Mouse (Mus musculus): ENCODE measurements around the gene Usp34. TPM values are rescaled to one million over a fixed set of nuclear protein-coding genes. Genes with fewer than 3 reads are reported as not detected.

Gene Usp34
- polyA plus RNA-seq, 1 experiment from 2014 or later, result 12.8 TPM

GRCm38 (mm10) chr11:23389649-23390048 is 83.0 kb downstream of the Usp34 start:
- TF ChIP-seq CTCF (IDR thresholded peaks at IDR 0.05; ENCODE audit: low read depth) (no peak), EP300 (optimal IDR thresholded peaks at IDR 0.05) (no peak)
- no peak for DNase-seq (ENCODE audit: low spot score)
- no peak overlapping the region for H3K27ac ChIP-seq (replicated peaks)
- H3K27me3 ChIP-seq (ENCODE audit: control insufficient read depth, insufficient read depth, low read length), result no peaks in the 10 kb centered on the region
- no peaks in the 10 kb centered on the region for H3K4me1 ChIP-seq (replicated peaks; ENCODE audit: control insufficient read depth, insufficient read depth)
- no peaks in the 10 kb centered on the region for H3K9me3 ChIP-seq (ENCODE audit: control insufficient read depth, low read length)
- no peak overlapping the region for H3K9ac ChIP-seq (ENCODE audit: low read length)
- WGBS, result 71% methylated on average over 1 of the region's 1 CpGs
- H3K36me3 ChIP-seq (ENCODE audit: control insufficient read depth, insufficient read depth, low read length), result peaks cover 8% of the 10 kb centered on the region
- ATAC-seq (ENCODE audit: low FRiP score, low TSS enrichment), result no peak
- H3K4me2 ChIP-seq (replicated peaks; ENCODE audit: low read depth), result no peak overlapping the region
- no peak overlapping the region for H3K4me3 ChIP-seq (ENCODE audit: low read depth, low read length)

GRCm38 (mm10) chr11:23392567-23392966 is 85.9 kb downstream of the Usp34 start:
- Histone ChIP-seq H3K27me3 (ENCODE audit: control insufficient read depth, insufficient read depth, low read length) (no peaks in the 10 kb centered on the region), H3K4me1 (replicated peaks; ENCODE audit: control insufficient read depth, insufficient read depth) (no peaks in the 10 kb centered on the region), H3K4me3 (ENCODE audit: low read depth, low read length) (no peak overlapping the region), H3K36me3 (ENCODE audit: control insufficient read depth, insufficient read depth, low read length) (peaks cover 14% of the 10 kb centered on the region), H3K9ac (ENCODE audit: low read length) (no peak overlapping the region), H3K27ac (replicated peaks) (no peak overlapping the region), H3K9me3 (ENCODE audit: control insufficient read depth, low read length) (no peaks in the 10 kb centered on the region), H3K4me2 (replicated peaks; ENCODE audit: low read depth) (no peak overlapping the region)
- no peak for DNase-seq (ENCODE audit: low spot score)
- no peak for ATAC-seq (ENCODE audit: low FRiP score, low TSS enrichment)
- TF ChIP-seq CTCF (IDR thresholded peaks at IDR 0.05; ENCODE audit: low read depth), result no peak
- no peak for TF ChIP-seq EP300 (optimal IDR thresholded peaks at IDR 0.05)

GRCm38 (mm10) chr11:23396608-23397007 is 89.9 kb downstream of the Usp34 start:
- Histone ChIP-seq H3K36me3 (ENCODE audit: control insufficient read depth, insufficient read depth, low read length) (peaks cover 15% of the 10 kb centered on the region), H3K27ac (replicated peaks) (no peak overlapping the region)

GRCm38 (mm10) chr11:23400978-23401776 is 94.5 kb downstream of the Usp34 start:
- H3K36me3 ChIP-seq (ENCODE audit: control insufficient read depth, insufficient read depth, low read length), result peaks cover 16% of the 10 kb centered on the region
- no peak overlapping the region for H3K4me3 ChIP-seq (ENCODE audit: low read depth, low read length)
- H3K4me2 ChIP-seq (replicated peaks; ENCODE audit: low read depth), result no peak overlapping the region
- DNase-seq (ENCODE audit: low spot score) (no peak), ATAC-seq (ENCODE audit: low FRiP score, low TSS enrichment) (no peak)
- H3K27me3 ChIP-seq (ENCODE audit: control insufficient read depth, insufficient read depth, low read length), result no peaks in the 10 kb centered on the region
- no peaks in the 10 kb centered on the region for H3K9me3 ChIP-seq (ENCODE audit: control insufficient read depth, low read length)
- H3K9ac ChIP-seq (ENCODE audit: low read length), result no peak overlapping the region
- H3K27ac ChIP-seq (replicated peaks), result no peak overlapping the region
- 83% methylated on average over 12 of the region's 12 CpGs for WGBS
- H3K4me1 ChIP-seq (replicated peaks; ENCODE audit: control insufficient read depth, insufficient read depth), result no peaks in the 10 kb centered on the region
- TF ChIP-seq EP300 (optimal IDR thresholded peaks at IDR 0.05) (no peak), CTCF (IDR thresholded peaks at IDR 0.05; ENCODE audit: low read depth) (peak; percentile 47)

More at GRCm38 (mm10) chr11:23396608-23397007, 89.9 kb downstream of the Usp34 start:
- DNase-seq (ENCODE audit: low spot score), result no peak
- H3K4me1 ChIP-seq (replicated peaks; ENCODE audit: control insufficient read depth, insufficient read depth), result no peaks in the 10 kb centered on the region
- no peaks in the 10 kb centered on the region for H3K27me3 ChIP-seq (ENCODE audit: control insufficient read depth, insufficient read depth, low read length)
- no peak overlapping the region for H3K4me3 ChIP-seq (ENCODE audit: low read depth, low read length)
- ATAC-seq (ENCODE audit: low FRiP score, low TSS enrichment), result no peak
- H3K4me2 ChIP-seq (replicated peaks; ENCODE audit: low read depth), result no peak overlapping the region
- TF ChIP-seq EP300 (optimal IDR thresholded peaks at IDR 0.05) (no peak), CTCF (IDR thresholded peaks at IDR 0.05; ENCODE audit: low read depth) (no peak)
- H3K9me3 ChIP-seq (ENCODE audit: control insufficient read depth, low read length), result no peaks in the 10 kb centered on the region
- 72% methylated on average over 4 of the region's 4 CpGs for WGBS
- H3K9ac ChIP-seq (ENCODE audit: low read length), result no peak overlapping the region

GRCm38 (mm10) chr11:23428301-23428700 is 121.6 kb downstream of the Usp34 start:
- TF ChIP-seq EP300 (optimal IDR thresholded peaks at IDR 0.05), result no peak
- no peak for TF ChIP-seq CTCF (IDR thresholded peaks at IDR 0.05; ENCODE audit: low read depth)

GRCm38 (mm10) chr11:23430013-23430412 is 123.3 kb downstream of the Usp34 start:
- ATAC-seq (ENCODE audit: low FRiP score, low TSS enrichment) (no peak), DNase-seq (ENCODE audit: low spot score) (no peak)
- H3K27me3 ChIP-seq (ENCODE audit: control insufficient read depth, insufficient read depth, low read length), result no peaks in the 10 kb centered on the region
- H3K36me3 ChIP-seq (ENCODE audit: control insufficient read depth, insufficient read depth, low read length), result peaks cover 25% of the 10 kb centered on the region
- H3K27ac ChIP-seq (replicated peaks), result no peak overlapping the region
- no peaks in the 10 kb centered on the region for H3K9me3 ChIP-seq (ENCODE audit: control insufficient read depth, low read length)
- 75% methylated on average over 2 of the region's 2 CpGs for WGBS
- no peak overlapping the region for H3K4me2 ChIP-seq (replicated peaks; ENCODE audit: low read depth)
- no peak overlapping the region for H3K4me3 ChIP-seq (ENCODE audit: low read depth, low read length)
- no peaks in the 10 kb centered on the region for H3K4me1 ChIP-seq (replicated peaks; ENCODE audit: control insufficient read depth, insufficient read depth)
- no peak overlapping the region for H3K9ac ChIP-seq (ENCODE audit: low read length)
- TF ChIP-seq CTCF (IDR thresholded peaks at IDR 0.05; ENCODE audit: low read depth), result peak; percentile 26; the same call in 1 of the 2 replicates
- TF ChIP-seq EP300 (optimal IDR thresholded peaks at IDR 0.05), result no peak

More at GRCm38 (mm10) chr11:23428301-23428700, 121.6 kb downstream of the Usp34 start:
- peaks cover 22% of the 10 kb centered on the region for H3K36me3 ChIP-seq (ENCODE audit: control insufficient read depth, insufficient read depth, low read length)
- H3K9ac ChIP-seq (ENCODE audit: low read length), result no peak overlapping the region
- H3K4me1 ChIP-seq (replicated peaks; ENCODE audit: control insufficient read depth, insufficient read depth), result no peaks in the 10 kb centered on the region
- no peak overlapping the region for H3K27ac ChIP-seq (replicated peaks)
- WGBS, result 91% methylated on average over 6 of the region's 6 CpGs
- DNase-seq (ENCODE audit: low spot score) (no peak), ATAC-seq (ENCODE audit: low FRiP score, low TSS enrichment) (no peak)
- no peak overlapping the region for H3K4me3 ChIP-seq (ENCODE audit: low read depth, low read length)
- H3K27me3 ChIP-seq (ENCODE audit: control insufficient read depth, insufficient read depth, low read length), result no peaks in the 10 kb centered on the region
- no peak overlapping the region for H3K4me2 ChIP-seq (replicated peaks; ENCODE audit: low read depth)
- no peaks in the 10 kb centered on the region for H3K9me3 ChIP-seq (ENCODE audit: control insufficient read depth, low read length)

Measured in stomach, postnatal 0 days (tissue).